Mouse (Mus musculus): Measurements from ENCODE around the gene Arhgap35. TPM values are rescaled to one million over a fixed set of nuclear protein-coding genes. Genes with fewer than 3 reads are reported as not detected.
"Not testable (repeated sequence)": the region's sequence is repeated elsewhere in the genome, so short reads cannot be mapped to it uniquely, and the experiment has no call there.

Gene Arhgap35
- polyA plus RNA-seq, 1 experiment, result 68.4 TPM

DNA sequence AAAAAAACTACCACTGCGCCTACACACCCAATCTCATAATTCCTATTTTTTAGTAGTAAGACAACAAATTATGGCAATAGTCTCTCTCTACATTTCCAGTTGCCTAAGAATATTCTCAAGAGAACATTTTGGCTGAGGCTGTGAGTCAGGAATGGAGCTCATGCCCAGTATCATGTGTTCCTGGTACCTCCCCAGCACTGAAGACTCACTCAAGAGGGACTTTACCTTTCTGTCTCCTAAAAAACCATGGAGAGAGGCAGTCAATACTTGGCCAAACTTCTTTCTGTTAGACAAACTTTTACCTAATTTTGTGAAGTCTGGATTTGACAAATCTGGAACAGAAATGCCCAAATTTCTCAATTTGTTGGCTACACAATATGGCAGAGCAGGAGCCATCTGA is 6.7 kb downstream of the Arhgap35 start:
- Histone ChIP-seq H3K4me1 (ENCODE audit: control insufficient read depth, insufficient read depth, low read length) (peaks cover 14% of the 10 kb centered on the region), H3K27ac (ENCODE audit: insufficient read depth, low read length) (no peak overlapping the region), H3K4me3 (ENCODE audit: insufficient read depth, low read length) (no peak overlapping the region)
- no peak for TF ChIP-seq CTCF (IDR thresholded peaks at IDR 0.05; ENCODE audit: borderline replicate concordance, insufficient read depth, low read length)
- TF ChIP-seq POLR2A (IDR thresholded peaks at IDR 0.05; ENCODE audit: low read depth, low read length), result no peak

DNA sequence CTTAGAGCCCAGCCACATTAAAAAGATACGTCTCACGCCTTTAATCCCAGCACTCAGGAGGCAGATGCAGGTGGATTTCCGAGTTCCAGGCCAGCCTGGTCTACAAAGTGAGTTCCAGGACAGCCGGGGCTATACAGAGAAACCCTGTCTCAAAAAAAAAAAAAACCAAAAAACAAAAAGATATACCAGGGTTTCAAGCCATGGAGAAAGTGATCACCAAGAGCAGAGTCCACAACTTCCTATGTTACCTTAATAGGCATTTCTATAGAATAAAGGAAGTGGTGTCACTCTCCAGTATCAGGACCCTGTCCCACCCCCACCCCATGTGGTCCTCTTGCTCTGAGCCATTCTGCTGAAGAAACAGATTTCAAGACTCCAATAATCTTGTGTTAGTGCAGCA is 8.0 kb downstream of the Arhgap35 start:
- H3K4me1 ChIP-seq (ENCODE audit: control insufficient read depth, insufficient read depth, low read length), result peaks cover 11% of the 10 kb centered on the region
- H3K27ac ChIP-seq (ENCODE audit: insufficient read depth, low read length); H3K4me3 ChIP-seq (ENCODE audit: insufficient read depth, low read length): not testable (repeated sequence)

DNA sequence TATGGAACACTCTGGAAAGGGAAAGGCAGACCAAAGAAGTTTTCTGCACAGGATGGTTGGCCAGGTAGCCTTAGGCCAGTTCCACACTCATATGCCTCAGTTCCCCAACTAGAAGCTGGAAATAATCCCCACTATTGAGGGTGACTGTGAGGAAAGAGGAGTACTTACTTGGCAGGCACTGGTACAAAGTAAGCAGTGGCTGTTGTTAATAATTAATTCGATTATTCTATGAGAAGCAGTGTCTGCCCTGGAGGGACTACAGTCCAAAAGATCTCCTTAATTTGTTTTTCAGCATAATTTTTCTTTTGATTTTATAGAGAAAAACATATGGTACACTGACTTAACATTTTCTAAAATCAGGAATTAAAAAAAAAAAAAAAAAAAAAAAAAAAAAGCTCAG is 10.7 kb downstream of the Arhgap35 start:
- no peak overlapping the region for H3K4me3 ChIP-seq (ENCODE audit: insufficient read depth, low read length)
- TF ChIP-seq CTCF (IDR thresholded peaks at IDR 0.05; ENCODE audit: borderline replicate concordance, insufficient read depth, low read length) (no peak), POLR2A (IDR thresholded peaks at IDR 0.05; ENCODE audit: low read depth, low read length) (no peak)
- H3K4me1 ChIP-seq (ENCODE audit: control insufficient read depth, insufficient read depth, low read length), result peaks cover 6% of the 10 kb centered on the region
- no peak overlapping the region for H3K27ac ChIP-seq (ENCODE audit: insufficient read depth, low read length)

DNA sequence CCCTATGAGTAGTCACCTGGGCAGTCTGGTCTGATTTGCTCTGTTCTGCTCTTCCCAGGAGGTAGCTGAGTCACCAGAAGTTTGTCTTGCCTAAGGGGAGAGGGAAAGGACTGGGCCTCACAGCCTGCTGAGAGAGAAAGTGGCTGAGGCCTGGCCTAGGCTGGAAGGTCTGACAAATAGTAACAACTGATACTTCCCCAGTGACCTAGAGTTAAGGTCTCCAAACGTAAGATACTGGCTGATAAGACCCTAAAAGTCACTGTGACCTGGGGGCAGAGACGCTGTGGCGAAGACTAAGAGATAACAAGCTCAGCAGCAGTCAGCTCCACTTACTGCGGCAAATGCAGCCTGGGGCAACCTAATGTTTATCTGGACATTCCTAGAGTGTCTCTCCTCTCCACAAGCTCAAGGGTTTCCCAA is 13.1 kb downstream of the Arhgap35 start:
- H3K27ac ChIP-seq (ENCODE audit: insufficient read depth, low read length), result no peak overlapping the region; the same call in 1 of the 2 replicates
- H3K4me1 ChIP-seq (ENCODE audit: control insufficient read depth, insufficient read depth, low read length), result peaks cover 10% of the 10 kb centered on the region
- TF ChIP-seq POLR2A (IDR thresholded peaks at IDR 0.05; ENCODE audit: low read depth, low read length) (no peak), CTCF (IDR thresholded peaks at IDR 0.05; ENCODE audit: borderline replicate concordance, insufficient read depth, low read length) (no peak)
- no peak overlapping the region for H3K4me3 ChIP-seq (ENCODE audit: insufficient read depth, low read length)

DNA sequence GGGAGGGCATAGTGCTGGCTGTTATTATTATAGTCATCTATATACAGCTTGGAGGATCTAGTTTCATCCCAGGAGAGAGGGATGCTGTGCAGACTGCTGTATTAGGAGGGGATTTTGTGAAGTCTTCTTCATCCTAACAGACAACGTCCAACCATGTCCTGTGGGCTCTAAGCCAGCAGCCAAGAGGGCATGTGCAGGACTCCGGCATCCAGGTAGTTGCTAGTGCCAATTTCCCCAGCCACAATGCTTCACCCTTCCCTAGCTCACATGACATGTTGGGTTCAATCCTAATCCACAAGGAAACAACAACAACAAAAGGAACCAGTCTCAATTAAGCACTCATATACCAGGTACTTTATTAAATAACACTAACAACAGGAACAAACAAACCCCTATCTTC is 15.8 kb downstream of the Arhgap35 start:
- TF ChIP-seq POLR2A (IDR thresholded peaks at IDR 0.05; ENCODE audit: low read depth, low read length) (no peak), CTCF (IDR thresholded peaks at IDR 0.05; ENCODE audit: borderline replicate concordance, insufficient read depth, low read length) (no peak)
- no peak overlapping the region for H3K27ac ChIP-seq (ENCODE audit: insufficient read depth, low read length)
- H3K4me3 ChIP-seq (ENCODE audit: insufficient read depth, low read length), result no peak overlapping the region
- peaks cover 13% of the 10 kb centered on the region for H3K4me1 ChIP-seq (ENCODE audit: control insufficient read depth, insufficient read depth, low read length)

DNA sequence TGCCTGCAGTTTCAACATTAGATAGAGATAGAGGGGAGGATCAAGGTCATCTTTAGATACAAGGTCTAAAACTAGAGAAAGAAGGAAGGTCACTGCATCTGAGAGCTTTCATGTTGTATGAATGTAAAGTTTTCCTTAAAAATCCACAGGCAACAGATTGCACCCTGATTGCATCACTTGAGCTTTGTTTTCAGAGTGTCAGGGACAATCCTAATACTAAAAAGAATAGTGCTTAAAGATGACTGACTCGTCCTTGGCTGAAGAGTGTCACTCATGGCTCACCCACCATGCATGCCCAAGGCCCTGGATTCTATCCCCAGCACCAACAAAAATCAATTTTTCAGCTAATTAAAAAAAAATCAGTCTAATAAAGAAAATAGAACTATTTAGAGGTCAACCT is 23.5 kb downstream of the Arhgap35 start:
- no peak for TF ChIP-seq CTCF (IDR thresholded peaks at IDR 0.05; ENCODE audit: borderline replicate concordance, insufficient read depth, low read length)
- no peak for TF ChIP-seq POLR2A (IDR thresholded peaks at IDR 0.05; ENCODE audit: low read depth, low read length)
- Histone ChIP-seq H3K4me3 (ENCODE audit: insufficient read depth, low read length) (no peak overlapping the region), H3K27ac (ENCODE audit: insufficient read depth, low read length) (peak overlapping the region; percentile 97), H3K4me1 (ENCODE audit: control insufficient read depth, insufficient read depth, low read length) (peaks cover 13% of the 10 kb centered on the region)

DNA sequence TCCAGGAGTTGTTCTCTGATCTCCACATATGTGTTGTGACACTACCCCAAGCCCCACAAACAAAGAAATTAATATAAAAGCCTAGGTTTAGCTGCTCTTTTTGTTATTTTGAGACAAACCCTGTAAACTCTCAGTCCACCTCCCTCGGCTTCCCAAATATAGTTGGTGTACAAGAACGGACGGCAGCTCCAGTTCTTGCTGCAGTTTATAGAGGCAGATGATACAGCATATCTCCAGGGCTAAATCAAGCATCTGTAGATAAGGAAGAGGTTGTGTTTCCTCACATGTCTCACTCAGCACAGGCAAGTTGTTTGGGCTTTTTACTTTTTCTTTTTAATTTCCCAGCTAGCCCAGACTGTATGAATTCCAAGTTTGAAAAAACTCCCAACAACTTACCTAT is 27.1 kb downstream of the Arhgap35 start:
- TF ChIP-seq CTCF (IDR thresholded peaks at IDR 0.05; ENCODE audit: borderline replicate concordance, insufficient read depth, low read length) (no peak), POLR2A (IDR thresholded peaks at IDR 0.05; ENCODE audit: low read depth, low read length) (no peak)
- Histone ChIP-seq H3K4me3 (ENCODE audit: insufficient read depth, low read length) (no peak overlapping the region), H3K4me1 (ENCODE audit: control insufficient read depth, insufficient read depth, low read length) (peaks cover 12% of the 10 kb centered on the region), H3K27ac (ENCODE audit: insufficient read depth, low read length) (no peak overlapping the region)

DNA sequence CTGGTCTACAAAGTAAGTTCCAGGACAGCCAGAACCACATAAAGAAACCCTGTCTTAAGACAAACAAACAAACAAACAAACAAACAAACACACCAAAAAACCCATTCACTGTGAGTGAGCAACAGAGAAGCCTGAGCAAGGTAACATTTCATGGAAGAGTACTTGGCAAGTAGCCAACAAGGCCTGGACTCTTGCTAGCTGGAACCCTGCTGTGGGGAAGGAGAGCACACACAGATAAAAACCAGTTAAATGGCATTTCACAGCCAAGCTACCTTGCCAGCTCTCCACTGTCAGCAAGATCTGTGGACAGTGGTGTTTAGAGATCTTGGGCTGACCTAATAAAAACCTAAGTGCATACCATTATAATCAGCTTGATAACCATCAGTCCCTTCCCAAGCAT is 30.4 kb downstream of the Arhgap35 start:
- Histone ChIP-seq H3K27ac (ENCODE audit: insufficient read depth, low read length) (no peak overlapping the region), H3K4me3 (ENCODE audit: insufficient read depth, low read length) (no peak overlapping the region), H3K4me1 (ENCODE audit: control insufficient read depth, insufficient read depth, low read length) (peaks cover 27% of the 10 kb centered on the region)
- TF ChIP-seq CTCF (IDR thresholded peaks at IDR 0.05; ENCODE audit: borderline replicate concordance, insufficient read depth, low read length) (no peak), POLR2A (IDR thresholded peaks at IDR 0.05; ENCODE audit: low read depth, low read length) (no peak)

DNA sequence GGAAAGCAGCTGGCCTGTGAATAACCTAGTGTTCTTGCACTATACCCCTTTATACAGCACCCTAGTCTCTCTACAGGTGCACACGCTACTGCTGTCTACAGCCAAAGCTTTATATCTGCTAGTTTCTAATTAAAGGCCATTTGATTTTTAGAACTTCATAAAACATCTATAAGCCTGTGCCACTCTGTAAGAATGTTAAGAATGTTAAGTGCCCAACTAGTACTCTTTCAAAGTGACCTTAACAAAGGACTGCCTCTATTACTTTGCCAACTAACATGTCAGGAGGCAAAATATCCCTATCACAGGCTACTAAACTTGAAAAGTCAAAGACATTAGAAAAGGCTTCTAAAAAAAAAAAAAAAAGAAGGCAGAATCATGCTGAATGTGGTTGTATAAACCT is 31.0 kb downstream of the Arhgap35 start:
- TF ChIP-seq CTCF (IDR thresholded peaks at IDR 0.05; ENCODE audit: borderline replicate concordance, insufficient read depth, low read length) (no peak), POLR2A (IDR thresholded peaks at IDR 0.05; ENCODE audit: low read depth, low read length) (no peak)
- Histone ChIP-seq H3K4me3 (ENCODE audit: insufficient read depth, low read length) (no peak overlapping the region), H3K27ac (ENCODE audit: insufficient read depth, low read length) (no peak overlapping the region), H3K4me1 (ENCODE audit: control insufficient read depth, insufficient read depth, low read length) (peaks cover 27% of the 10 kb centered on the region)

DNA sequence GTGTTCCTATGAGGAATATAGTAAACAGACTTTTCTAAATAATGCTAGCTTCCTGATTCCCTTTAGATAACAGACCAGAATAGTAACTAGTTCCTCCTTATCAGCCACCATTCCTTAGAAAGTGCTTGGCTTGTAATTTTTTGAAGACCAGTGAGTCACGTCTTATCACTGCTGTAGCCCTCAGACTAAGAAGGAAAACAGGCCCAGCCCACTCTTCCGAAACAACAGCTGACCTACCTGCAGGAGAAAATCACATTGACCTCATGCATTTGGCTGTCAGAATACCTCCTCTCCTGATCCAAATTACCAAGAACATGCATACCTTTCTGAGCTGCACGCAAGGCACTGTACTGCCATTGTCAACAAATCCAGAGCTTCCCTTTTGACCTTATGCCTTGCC is 32.5 kb downstream of the Arhgap35 start:
- no peak overlapping the region for H3K4me3 ChIP-seq (ENCODE audit: insufficient read depth, low read length)
- no peak overlapping the region for H3K27ac ChIP-seq (ENCODE audit: insufficient read depth, low read length)
- peaks cover 29% of the 10 kb centered on the region for H3K4me1 ChIP-seq (ENCODE audit: control insufficient read depth, insufficient read depth, low read length)
- TF ChIP-seq CTCF (IDR thresholded peaks at IDR 0.05; ENCODE audit: borderline replicate concordance, insufficient read depth, low read length) (no peak), POLR2A (IDR thresholded peaks at IDR 0.05; ENCODE audit: low read depth, low read length) (no peak)

Data from embryonic fibroblast, embryonic 13.5 days (primary cell).